Mouse (Mus musculus): ENCODE data around the gene Slc5a5. TPM values are rescaled to one million over a fixed set of nuclear protein-coding genes. Genes with fewer than 3 reads are reported as not detected.

Gene Slc5a5
- total and polyA plus RNA-seq, 3 experiments = 0.04 to 0.26 (median 0.16) TPM

DNA sequence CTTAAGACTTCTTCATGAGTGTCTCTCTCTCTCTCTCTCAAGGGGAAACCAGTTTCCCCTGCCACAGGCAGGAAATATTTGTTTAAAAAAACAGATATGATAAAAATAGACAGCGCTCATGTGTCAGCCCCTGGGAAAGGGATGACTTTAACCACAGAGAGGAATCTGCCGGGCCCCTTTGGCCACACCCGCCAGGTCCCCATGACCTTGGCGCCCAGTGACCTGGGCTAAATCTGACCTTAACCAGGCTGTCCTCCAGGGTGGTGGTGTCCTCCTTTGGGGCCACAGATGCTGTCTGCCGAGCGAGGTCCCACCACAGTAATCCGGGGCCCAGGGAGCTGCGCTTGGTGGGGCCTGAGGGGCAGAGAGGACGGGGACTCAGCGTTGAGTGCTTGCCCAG is 7.9 kb downstream of the Slc5a5 start:
- no peaks in the 10 kb centered on the region for H3K79me2 ChIP-seq (replicated peaks; ENCODE audit: control insufficient read depth, extremely low read depth, insufficient read depth, poor library complexity, severe bottlenecking)
- no peak for TF ChIP-seq MEF2A (IDR thresholded peaks at IDR 0.05; ENCODE audit: borderline replicate concordance, low read depth, low read length)
- no peak for TF ChIP-seq IRF4 (IDR thresholded peaks at IDR 0.05; ENCODE audit: low read depth, low read length)
- TF ChIP-seq SIN3A (IDR thresholded peaks at IDR 0.05; ENCODE audit: low read length) = no peak
- TF ChIP-seq PAX5 (IDR thresholded peaks at IDR 0.05; ENCODE audit: low read length) = no peak
- TF ChIP-seq KAT2A (IDR thresholded peaks at IDR 0.05; ENCODE audit: insufficient replicate concordance, low read length) = no peak
- TF ChIP-seq USF1 (IDR thresholded peaks at IDR 0.05; ENCODE audit: low read depth, low read length) = no peak
- TF ChIP-seq CHD1 (IDR thresholded peaks at IDR 0.05; ENCODE audit: low read depth, low read length) = no peak
- no peak for TF ChIP-seq USF2 (conservative IDR thresholded peaks at IDR 0.05; ENCODE audit: low read depth, low read length)
- no peak for TF ChIP-seq ZKSCAN1 (IDR thresholded peaks at IDR 0.05; ENCODE audit: borderline replicate concordance, low read depth, low read length)
- H3K9ac ChIP-seq (ENCODE audit: insufficient read depth, low read depth) = no peak overlapping the region
- no peak overlapping the region for H3K4me3 ChIP-seq (replicated peaks in 1 of 3; ENCODE audit: low read depth in 2 of 3, low read length in 2 of 3, poor library complexity in 1 of 3)
- no peaks in the 10 kb centered on the region for H3K9me3 ChIP-seq (replicated peaks; ENCODE audit: low read length)
- DNase-seq (ENCODE audit: extremely low read depth) = no peak
- no peak overlapping the region for H3K4me2 ChIP-seq (ENCODE audit: insufficient read depth, low read depth, poor library complexity, severe bottlenecking)
- no peaks in the 10 kb centered on the region for H3K27me3 ChIP-seq (replicated peaks)
- dilution Hi-C loops (cut with MboI; ENCODE audit: extremely low pct_ligation_motif_present, extremely low pct_unique_long_range_greater_than_20kb, low sequenced_read_pairs) = no loop called here
- in situ Hi-C loops (cut with MboI; ENCODE audit: low pct_ligation_motif_present, low pct_unique_long_range_greater_than_20kb, low sequenced_read_pairs) = no loop called here
- peaks cover 0 to 55% of the 10 kb centered on the region in 2 experiments for H3K36me3 ChIP-seq (replicated peaks in 1 of 2; ENCODE audit: control insufficient read depth in 1 of 2, insufficient read depth in 1 of 2, low read length in 1 of 2)
- peaks cover 13 to 39% of the 10 kb centered on the region in 2 experiments for H3K4me1 ChIP-seq (ENCODE audit: control insufficient read depth in 1 of 2, insufficient read depth in 2 of 2)
- no peak overlapping the region for H3K27ac ChIP-seq (ENCODE audit: insufficient read depth, low read depth)

DNA sequence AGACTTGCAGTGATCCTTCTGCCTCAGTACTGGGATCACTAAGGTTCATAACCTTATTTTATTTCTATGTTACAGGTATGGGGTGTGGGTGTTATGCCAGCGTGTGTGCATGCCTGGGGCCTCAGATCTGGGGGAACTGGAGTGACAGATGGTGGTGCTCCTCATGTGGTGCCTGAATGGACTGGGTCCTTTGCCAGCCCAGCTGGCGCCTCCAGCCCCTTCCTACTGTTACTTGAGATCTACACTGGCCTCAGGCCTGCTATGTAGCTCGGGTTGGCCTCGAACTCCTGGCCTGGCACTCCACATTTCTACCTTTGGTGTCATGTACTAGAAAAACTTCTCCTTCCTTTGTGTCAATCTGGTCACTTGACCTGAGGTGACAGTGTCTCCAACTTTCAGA is 8.4 kb downstream of the Slc5a5 start:
- H3K36me3 ChIP-seq (replicated peaks in 1 of 2; ENCODE audit: control insufficient read depth in 1 of 2, insufficient read depth in 1 of 2, low read length in 1 of 2) = peaks cover 0 to 52% of the 10 kb centered on the region in 2 experiments
- no peak overlapping the region for H3K4me3 ChIP-seq (replicated peaks in 1 of 3; ENCODE audit: low read depth in 2 of 3, low read length in 2 of 3, poor library complexity in 1 of 3)
- no peaks in the 10 kb centered on the region for H3K9me3 ChIP-seq (replicated peaks; ENCODE audit: low read length)
- no peak overlapping the region for H3K4me2 ChIP-seq (ENCODE audit: insufficient read depth, low read depth, poor library complexity, severe bottlenecking)
- H3K9ac ChIP-seq (ENCODE audit: insufficient read depth, low read depth) = no peak overlapping the region
- no peaks in the 10 kb centered on the region for H3K79me2 ChIP-seq (replicated peaks; ENCODE audit: control insufficient read depth, extremely low read depth, insufficient read depth, poor library complexity, severe bottlenecking)
- TF ChIP-seq CTCF (conservative IDR thresholded peaks at IDR 0.05 in 1 of 2, IDR thresholded peaks at IDR 0.05 in 1 of 2; ENCODE audit: low read depth in 2 of 2, low read length in 2 of 2) = no peak
- TF ChIP-seq NRF1 (IDR thresholded peaks at IDR 0.05; ENCODE audit: low read depth, low read length) = no peak
- no peak for TF ChIP-seq ZKSCAN1 (IDR thresholded peaks at IDR 0.05; ENCODE audit: borderline replicate concordance, low read depth, low read length)
- no peak for TF ChIP-seq MAX (IDR thresholded peaks at IDR 0.05; ENCODE audit: low read length)
- TF ChIP-seq BHLHE40 (IDR thresholded peaks at IDR 0.05; ENCODE audit: low read depth, low read length) = no peak
- no peak for TF ChIP-seq ZNF384 (IDR thresholded peaks at IDR 0.05; ENCODE audit: low read depth, low read length)
- TF ChIP-seq POLR2A (IDR thresholded peaks at IDR 0.05; ENCODE audit: low read depth, low read length) = no peak
- TF ChIP-seq RAD21 (IDR thresholded peaks at IDR 0.05; ENCODE audit: low read depth, low read length) = no peak
- TF ChIP-seq JUN (IDR thresholded peaks at IDR 0.05; ENCODE audit: insufficient read depth, low read depth, low read length) = no peak
- TF ChIP-seq MXI1 (IDR thresholded peaks at IDR 0.05; ENCODE audit: low read depth, low read length) = no peak
- no peak for TF ChIP-seq NELFE (IDR thresholded peaks at IDR 0.05; ENCODE audit: low read depth, low read length)
- TF ChIP-seq TBP (conservative IDR thresholded peaks at IDR 0.05; ENCODE audit: low read depth, low read length) = no peak
- no peak for TF ChIP-seq E2F4 (IDR thresholded peaks at IDR 0.05; ENCODE audit: insufficient replicate concordance, low read depth, low read length)
- TF ChIP-seq MAFK (IDR thresholded peaks at IDR 0.05; ENCODE audit: insufficient replicate concordance, low read length) = no peak
- no peak for TF ChIP-seq USF1 (IDR thresholded peaks at IDR 0.05; ENCODE audit: low read depth, low read length)
- TF ChIP-seq SIN3A (IDR thresholded peaks at IDR 0.05; ENCODE audit: low read length) = no peak
- in situ Hi-C loops (cut with MboI; ENCODE audit: low pct_ligation_motif_present, low pct_unique_long_range_greater_than_20kb, low sequenced_read_pairs) = no loop called here
- DNase-seq (ENCODE audit: extremely low read depth) = no peak
- no peak overlapping the region for H3K27ac ChIP-seq (ENCODE audit: insufficient read depth, low read depth)
- no peaks in the 10 kb centered on the region for H3K27me3 ChIP-seq (replicated peaks)
- H3K4me1 ChIP-seq (ENCODE audit: control insufficient read depth in 1 of 2, insufficient read depth in 2 of 2) = peaks cover 13 to 40% of the 10 kb centered on the region in 2 experiments
- dilution Hi-C loops (cut with MboI; ENCODE audit: extremely low pct_ligation_motif_present, extremely low pct_unique_long_range_greater_than_20kb, low sequenced_read_pairs) = no loop called here
